Mouse (Mus musculus) lung, adult 18-20 months (tissue): ENCODE results near the gene Lrrc29.

Experiments used
- DNase-seq, 2 experiments: peaks; one replicate each; pipeline ENCODE4 v3.0.0; 2022; ENCODE audit warnings: mixed read lengths in 2 of 2

The Lrrc29 gene

DNA sequence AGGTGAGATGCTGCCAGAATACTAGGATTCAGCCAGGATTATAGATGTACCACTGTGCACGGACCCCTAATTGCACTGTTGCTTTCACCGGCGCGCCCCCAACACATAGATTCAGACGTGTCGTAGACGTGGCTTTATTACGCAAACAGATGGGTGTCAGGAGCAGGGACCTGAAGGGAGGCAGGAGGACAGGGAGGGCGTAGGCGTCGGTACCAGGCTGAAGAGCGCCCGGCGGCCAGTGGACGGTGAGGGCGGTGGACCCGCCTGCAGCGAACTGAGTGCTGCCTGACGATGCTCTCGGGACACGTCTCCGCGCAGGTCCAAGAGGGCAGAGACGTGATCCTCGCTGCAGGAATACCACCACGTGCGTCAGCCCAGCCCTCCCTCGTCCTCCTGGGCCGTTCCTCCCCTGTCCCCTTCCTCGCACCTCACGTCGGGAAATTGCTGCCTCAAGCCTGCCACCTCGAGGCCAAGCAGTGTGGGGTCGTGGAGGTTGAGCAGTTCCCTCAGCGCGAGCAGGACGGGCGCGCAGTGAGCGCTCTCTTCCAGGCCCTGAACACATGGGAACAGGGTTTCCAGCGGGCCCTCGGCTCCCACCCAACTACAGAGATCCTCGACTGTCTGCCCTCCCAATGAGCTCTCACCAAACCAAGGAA is 36.1 kb downstream of the Lrrc29 start, which contains the start of gene 4931428F04Rik:
Gene 4931428F04Rik, minus strand, starts transcription at position 60 of the 656 bp plus-strand sequence.
- peak; percentile 37 to 47 for DNase-seq

DNA sequence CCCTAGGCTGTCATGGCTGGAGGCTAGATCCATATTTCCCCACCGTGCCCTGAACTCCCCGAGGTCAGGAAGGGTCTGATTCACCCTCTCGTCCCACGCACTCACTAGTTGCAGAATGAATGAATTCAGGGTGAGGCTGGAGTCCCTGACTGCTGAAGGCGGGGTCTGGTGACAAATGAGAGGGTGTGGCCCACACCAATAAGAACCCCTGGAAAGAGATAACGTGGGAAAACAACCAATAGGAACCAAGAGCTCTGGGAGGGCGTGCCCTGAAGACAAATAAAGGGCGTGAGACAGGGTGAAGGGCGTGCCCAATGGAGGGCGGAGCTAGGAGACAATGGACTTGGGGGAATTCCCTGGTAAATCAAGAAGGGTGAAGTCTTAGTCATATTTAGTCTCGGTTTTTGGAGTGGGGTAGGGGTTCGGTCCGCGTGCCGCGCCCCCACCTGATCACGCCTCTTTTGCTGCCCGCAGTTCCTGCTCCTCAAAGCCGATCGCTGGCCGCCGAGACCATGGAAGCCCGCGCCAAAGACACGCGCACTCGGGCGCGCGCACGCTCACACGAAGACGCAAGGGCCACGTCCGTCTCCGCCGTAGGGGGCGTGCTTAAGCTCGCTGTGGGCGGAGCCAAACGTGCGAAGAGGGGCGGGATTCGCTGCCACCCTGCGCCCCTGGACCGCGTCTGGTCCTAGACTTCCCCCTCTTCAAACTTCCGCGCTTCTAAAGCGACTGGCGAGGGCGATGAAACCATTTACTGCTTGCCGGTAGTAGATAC is 36.9 kb downstream of the Lrrc29 start:
- DNase-seq: peak; percentile 92 to 94

DNA sequence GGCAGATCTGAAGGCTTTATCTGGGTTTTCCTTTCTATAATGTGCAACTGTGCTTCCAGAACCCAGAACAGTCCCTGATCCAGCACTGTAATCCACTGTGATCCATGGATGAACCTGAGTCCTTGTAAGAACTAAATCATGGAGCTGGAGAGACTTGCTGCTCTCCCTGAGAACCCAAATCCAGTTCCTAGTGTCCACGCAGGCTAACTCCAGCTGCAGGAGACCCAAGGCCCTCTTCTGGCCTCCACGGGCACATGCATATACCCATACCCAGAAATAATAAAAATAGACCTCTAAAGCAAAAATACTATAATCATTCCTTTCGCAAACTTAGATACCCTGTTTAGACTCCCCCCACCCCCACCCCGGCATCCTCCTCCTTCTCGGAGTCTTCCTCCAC is 37.8 kb downstream of the Lrrc29 start:
- no peak for DNase-seq

DNA sequence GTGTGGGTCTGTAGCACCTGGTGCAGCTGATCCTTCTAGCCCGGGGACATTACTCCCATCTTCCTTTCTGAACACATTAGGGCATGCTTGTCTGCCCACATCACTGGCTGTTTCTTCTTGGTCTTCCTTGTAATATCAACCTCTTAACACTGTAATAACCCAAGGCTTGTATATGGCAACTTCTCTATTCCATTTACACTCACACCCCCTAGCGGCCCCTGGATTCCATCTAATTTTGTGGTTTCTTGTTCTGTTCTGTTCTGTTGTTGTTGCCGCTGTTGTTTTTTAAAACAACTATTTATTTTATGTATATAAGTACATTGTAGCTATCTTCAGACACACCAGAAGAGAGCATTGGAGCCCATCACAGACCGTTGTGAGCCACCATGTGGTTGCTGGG is 39.2 kb downstream of the Lrrc29 start:
- no peak for DNase-seq

DNA sequence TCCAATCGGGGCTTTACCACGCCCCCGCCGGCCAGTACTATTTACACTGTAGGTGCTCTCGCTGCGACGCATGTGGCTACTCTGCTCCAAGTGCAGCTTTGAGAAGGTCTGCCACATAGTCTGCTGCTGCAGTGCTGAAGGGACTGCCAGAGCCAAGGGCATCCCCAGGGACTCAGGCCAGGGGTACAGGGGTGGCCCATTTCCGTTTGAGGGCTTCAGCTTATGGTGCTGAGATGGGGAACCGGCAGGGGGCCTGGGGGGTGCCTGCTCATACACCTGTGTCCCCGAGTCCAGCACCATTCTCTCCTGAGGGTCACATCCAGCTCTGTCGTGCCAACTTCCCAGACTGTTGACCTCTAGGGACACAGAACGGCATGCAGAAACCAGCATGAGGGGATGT is 40.6 kb downstream of the Lrrc29 start:
- no peak for DNase-seq

DNA sequence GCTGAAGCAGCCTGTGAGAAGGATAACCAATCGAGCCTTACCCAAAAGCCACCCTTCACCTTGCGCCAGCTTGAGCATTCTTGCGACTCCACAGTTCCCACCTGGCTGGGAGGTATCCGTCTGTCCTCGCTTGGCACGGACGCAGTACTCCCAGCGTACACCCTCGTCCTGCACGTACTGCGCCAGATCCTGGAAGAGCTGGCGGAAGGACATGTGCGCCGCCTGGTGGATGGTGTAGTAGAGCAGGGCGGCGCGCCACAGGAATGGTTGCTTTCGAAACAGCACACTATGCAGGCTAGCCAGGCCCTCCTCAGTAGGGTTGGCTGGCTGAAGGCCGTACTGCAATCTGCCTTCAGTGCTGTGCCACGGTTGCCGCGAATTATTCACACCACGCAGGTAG is 43.0 kb downstream of the Lrrc29 start:
- DNase-seq: peak; percentile 65 to 69

DNA sequence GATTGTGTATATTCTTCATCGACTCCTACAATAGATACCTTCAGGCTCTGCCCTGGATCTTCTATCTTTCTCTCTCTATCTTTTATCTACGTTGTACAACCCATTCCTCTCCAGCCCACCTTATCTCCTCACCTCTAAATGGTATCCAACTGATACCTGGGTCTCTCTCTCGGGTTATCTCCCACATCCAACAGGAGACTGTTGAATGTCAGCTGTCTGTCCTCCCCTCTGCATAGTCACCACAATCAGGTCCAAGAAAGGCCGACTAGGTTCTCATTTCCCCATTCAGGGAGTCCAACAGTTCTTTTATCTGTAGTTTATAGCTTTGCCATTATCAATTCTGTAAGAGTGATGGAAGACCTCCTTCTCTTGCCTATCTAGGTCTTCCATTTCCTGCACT is 43.8 kb downstream of the Lrrc29 start:
- no peak for DNase-seq

DNA sequence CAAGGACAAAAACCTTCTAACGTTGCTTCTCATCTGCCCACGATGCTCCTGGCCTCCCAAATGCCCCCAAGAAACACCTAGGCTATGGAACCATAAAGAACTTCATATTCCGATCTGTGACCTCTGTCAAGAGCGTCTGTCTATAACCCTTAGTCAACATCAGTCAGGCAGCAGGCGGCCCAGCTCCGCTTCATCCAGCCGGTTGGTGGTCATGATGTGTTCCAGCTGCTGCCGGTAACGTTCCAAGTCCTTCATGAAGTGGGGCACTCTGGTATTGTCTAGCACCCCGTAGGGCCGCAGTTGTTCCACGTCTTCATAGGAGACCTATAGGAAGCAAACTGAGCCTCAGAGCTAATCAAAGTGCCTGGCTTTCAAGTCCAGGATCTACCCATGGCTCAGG is 44.3 kb downstream of the Lrrc29 start:
- DNase-seq: no peak

DNA sequence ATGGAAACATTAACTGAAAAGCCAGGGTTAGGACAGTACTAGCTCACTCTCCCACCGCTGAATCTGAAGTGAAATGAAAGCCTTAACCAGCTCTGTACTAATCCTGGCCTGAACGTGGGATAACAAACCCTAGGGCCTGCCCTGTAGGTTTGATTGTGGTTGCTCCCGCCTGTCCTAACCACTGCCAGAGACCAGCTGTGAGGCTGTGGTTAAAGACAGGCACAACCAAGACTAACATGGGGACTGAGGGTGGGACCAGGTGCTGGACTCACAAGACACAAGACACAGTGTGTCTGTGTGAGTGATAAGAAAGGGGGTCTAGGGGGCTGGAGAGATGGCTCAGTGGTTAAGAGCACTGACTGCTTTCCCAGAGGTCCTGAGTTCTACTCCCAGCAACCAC is 45.5 kb downstream of the Lrrc29 start:
- no peak for DNase-seq

DNA sequence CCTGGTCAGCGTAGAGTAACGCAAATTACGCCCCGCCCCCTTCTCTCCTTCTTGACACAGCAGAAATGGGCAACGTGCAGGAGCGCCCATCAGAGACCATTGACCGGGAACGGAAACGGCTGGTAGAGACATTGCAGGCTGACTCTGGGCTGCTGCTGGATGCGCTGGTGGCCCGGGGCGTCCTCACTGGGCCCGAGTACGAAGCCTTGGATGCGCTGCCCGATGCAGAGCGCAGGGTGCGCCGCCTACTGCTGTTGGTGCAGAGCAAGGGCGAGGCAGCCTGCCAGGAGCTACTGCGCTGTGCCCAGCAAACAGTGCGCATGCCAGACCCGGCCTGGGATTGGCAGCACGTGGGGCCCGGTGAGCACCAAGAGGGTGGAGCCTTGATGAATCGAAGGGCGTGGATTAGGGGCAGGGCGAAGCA is 47.2 kb downstream of the Lrrc29 start:
- peak; percentile 89 to 92 for DNase-seq

DNA sequence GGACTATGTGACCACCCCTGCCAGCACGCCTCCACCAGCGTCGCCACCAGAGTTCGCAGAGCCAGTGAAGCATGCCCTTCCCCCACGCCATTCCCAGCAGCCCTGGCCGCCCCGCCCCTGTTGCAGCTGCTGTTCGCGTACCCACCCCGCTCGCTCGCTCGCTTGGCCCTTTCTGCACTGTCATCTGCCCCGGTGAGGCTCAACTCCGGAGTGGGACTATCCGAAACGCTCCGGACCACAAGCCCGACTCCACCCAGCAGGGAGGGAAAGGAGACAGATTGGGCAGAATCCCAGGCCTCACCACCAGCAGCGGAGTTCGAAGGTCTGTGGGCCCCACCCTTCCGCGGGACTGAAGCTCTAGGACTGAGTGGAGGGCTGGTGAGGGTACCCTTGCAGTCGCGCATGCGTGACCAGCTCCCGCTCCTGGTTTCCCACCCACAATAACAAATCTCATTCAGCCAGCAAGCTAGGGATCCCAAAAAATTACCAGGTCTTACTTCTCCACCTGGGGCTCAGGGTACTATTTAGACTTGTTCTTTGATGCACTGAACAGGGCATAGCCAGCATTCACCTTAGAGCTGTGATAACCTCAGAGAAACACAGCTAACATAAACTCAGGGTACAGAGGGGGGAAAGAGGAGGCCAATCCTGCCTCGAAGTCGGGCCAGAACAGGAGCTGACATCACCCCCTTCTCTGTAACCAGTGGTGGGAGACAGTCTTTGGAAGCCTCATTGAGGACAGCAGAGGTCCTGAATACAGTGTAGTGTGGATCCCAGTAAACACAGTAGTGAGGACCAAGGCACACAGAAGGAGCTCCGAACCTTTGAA is 49.6 kb downstream of the Lrrc29 start:
- peak; percentile 67 to 73 for DNase-seq

DNA sequence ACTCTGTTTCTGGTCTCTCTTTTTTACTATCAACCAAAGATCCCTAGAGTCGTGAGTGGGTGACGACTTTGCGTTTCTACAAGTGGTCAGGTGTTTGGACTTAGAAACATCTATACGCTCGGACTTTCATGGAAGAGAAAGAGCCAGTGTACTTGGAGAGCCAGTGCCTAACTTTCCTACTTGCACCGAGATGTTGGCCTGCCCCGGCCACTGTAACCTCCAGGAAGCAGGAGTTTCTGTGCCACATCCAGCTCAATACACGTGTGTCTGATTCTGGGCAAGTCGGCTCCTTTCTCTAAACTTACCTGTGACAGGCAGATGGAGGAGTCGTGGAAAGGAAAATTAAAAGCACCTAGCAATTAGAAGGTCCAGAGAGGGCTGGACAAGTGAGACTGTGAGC is 50.2 kb downstream of the Lrrc29 start, which contains the start of gene Nol3:
Gene Nol3, plus strand, starts transcription at position 301 of the 400 bp plus-strand sequence.
- DNase-seq: no peak

DNA sequence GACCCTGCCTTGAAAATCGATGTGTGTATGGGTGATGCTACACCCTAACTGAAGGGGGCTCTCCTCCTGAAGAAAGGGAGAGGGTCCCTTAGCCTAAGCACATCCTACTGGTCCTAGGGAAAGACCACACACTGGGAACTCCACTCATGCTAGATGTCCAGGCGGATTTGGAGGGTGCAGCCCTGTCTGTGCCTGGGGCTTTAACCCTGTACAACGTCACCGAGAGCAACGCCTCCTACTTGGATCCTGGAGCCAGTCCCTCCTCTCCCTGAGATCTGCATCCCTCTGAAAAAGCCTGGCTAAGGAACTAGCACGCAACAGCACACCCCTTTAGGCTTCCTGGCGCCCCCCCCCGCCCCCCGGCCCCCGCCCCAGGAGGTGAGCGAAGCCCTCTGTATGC is 50.7 kb downstream of the Lrrc29 start:
- DNase-seq: no peak

DNA sequence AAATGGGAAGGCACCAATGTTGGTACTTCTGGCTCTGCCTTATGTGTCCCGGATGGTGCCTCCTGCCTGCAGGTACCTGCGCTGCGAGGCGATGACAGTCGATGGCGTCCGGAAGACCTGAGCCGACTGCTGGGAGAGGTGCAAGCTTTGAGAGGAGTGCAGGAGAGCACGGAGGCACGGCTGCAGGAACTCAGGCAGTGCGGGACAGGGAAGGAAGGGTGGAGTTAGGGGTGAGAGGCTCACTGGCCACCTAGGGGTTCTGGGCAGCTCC is 55.2 kb downstream of the Lrrc29 start:
- no peak for DNase-seq

DNA sequence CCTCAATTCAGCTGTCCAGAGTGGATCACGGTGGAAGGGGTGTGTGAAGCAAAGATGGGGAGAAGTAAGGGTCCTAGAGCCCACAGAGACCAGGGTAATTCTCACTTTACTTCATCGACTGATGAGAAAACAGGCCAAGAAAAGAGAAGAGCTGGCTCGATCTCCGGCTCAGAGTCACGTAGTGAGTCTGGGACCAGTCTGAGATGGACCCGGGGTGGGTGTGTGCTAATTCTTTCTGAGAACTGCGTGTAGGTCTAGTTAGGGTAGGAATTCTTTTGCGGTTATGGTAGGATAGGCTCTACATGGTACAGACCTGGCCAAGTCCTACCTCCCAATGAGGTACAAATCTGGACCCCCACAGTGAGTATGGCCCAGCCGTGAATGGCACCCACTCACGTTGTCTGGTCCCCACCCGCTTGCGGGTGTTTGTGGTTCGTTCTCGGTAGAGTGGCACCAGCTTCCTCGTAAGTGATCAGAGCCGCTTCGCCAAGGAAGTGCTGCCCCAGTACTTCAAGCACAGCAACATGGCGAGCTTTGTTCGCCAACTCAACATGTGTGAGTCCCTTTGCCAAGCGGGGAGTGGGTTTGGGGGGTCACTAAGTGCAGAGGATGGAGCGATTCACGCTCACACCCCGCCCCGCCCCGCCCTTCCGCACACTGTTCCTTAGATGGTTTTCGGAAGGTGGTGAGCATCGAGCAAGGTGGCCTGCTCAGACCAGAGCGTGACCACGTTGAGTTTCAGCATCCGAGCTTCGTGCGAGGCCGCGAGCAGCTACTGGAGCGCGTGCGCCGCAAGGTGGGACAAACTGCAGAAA is 55.8 kb downstream of the Lrrc29 start:
- DNase-seq: no peak

DNA sequence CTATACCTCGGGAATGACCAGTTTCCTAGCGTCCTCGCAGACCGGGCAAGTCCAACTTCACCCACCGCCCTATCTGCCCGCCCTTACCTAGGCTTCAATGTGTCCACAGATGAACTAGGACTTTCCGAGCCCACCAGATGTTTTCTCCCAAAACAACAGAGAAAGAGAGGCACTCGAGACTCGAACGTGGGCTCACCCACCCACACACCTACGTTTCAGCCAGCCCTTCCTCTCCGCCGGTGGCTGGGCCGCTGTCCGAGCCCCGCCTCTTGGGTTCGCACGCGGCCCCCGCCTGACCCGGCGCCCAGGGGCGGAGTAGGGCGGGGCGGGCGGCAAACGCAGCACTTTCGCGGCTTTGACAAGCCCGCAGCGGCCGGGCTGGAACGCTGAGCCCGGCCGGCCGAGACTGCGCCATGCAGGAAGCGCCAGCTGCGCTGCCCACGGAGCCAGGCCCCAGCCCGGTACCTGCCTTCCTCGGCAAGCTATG is 56.6 kb downstream of the Lrrc29 start, which contains the start of gene Hsf4:
Gene Hsf4, plus strand, starts transcription at position 341 of the 487 bp plus-strand sequence.
- peak; percentile 83 to 86 for DNase-seq

DNA sequence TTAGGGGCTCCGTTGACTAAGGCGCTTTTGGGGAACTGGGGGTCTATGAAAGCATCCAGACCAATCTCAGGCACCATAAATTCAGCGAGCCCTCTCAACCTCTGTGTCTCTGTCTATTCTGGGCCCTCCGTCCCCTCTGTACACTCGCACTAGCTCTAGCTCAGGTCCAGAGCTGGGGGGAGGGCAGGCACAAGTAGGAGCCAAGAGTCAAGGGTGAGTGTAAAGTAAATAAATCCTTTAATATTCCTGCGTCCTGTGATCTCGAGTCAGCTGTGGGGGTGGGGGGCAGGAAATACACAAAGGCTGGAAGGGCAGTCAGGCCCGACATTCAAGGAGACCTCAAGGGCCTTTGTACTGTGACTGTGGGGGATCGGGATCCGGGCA is 57.0 kb downstream of the Lrrc29 start:
- DNase-seq: peak; percentile 75 to 80

DNA sequence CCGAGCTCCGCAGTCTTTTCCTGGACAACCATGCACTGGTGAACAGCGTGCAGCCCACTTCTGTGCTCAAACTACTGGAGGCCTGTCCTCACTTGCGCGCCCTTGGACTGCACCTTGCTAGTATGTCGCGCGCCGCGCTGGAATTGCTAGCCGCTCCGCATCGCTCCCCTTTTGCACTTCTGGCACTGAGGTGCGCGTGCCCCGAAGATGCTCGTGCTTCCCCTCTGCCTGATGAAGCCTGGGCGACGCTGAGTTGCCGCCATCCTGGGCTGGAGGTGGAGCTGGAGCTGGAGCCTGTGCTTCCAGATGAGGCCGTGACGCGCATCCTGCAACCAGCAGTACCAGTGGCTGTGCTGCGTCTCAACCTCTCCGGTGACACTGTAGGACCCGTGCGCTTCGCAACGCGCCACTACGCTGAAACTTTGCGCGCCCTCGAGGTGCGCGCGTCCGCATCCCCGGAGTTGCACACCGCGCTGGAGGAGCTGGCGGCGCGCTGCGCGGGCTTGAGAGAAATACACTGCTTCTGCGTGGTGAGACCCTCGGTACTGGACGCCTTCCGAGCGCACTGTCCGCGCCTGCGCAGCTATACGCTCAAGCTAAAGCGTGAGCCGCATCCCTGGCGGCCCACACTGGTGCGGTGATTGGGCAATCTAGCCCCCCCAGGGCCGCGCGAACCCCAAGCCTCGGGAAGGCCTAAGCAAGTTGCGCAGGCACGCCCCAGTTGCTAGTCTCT is 57.6 kb downstream of the Lrrc29 start:
- DNase-seq: peak in 1 of 2 experiments; percentile 35

DNA sequence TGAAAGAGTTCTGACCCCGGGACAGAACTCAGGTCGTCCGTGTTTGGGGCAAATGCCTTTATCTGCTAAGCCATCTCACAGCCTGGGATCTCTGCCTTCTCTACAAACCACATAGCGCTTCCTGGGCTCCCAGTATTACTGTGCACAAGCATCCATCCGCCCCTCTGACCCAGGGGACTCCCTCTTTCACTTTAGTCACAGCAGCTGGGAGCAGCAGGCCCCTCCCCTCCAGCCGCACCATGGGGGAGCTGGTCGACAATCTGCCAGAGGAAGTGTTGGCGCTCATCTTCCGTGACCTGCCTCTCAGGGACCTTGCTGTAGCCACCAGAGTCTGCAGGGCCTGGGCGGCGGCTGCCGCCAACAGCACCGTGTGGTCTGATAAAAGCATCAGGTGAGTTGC is 59.3 kb downstream of the Lrrc29 start:
- DNase-seq: no peak

DNA sequence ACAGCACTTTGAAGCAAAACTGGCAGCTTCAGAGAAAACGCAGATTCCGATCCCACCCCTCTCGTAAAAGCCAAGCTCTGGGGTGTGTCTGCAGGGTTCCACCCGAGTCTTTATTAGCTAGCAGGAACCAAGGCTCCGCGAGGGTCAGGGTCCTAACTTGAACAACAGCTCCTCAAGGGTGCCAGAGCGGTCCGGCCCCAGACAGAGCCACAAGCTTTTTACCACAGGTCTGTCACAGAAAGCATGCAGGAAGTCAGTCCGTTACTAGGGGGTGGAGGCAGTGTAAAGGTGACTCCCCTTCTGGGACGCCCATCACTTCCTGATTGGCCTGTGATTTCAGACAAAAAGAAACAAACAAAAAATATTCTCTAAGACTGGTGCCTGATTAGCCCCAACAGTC is 61.0 kb downstream of the Lrrc29 start:
- peak; percentile 50 to 68 for DNase-seq
